Mouse (Mus musculus) cerebellum, adult 9-11 months (tissue): ENCODE measurements at regions not wholly inside any gene's neighbourhood (a gene's known extent, or its start where the extent isn't known, plus 50 kb on each side); places are given as distances from the start of the nearest gene placed in this dataset.
A peak's percentile ranks its signal among the peaks of the same experiment; 100 is the strongest.

Source experiments
- DNase-seq: peaks from one replicate; pipeline ENCODE4 v3.0.0; 2022

DNA sequence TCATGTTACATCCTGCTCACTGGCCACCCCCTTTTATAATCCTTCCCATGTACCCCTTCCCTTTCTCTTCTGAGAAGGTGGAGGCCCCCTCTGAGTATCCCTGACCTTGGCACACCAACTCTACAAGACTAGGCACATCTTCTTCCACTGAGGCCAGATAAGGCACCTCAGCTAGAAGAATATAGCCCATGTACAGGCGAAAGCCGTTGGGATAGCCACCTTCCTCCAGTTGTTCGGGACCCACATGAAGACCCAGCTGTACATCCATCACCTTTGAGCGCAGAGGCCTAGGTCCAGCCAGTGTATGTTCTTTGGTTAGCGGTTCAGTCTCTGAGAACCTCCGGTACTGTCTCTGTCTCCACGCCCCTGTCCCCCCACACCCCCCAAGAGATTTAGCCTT is 189.9 kb downstream of the Spry2 start:
- DNase-seq, result no peak

DNA sequence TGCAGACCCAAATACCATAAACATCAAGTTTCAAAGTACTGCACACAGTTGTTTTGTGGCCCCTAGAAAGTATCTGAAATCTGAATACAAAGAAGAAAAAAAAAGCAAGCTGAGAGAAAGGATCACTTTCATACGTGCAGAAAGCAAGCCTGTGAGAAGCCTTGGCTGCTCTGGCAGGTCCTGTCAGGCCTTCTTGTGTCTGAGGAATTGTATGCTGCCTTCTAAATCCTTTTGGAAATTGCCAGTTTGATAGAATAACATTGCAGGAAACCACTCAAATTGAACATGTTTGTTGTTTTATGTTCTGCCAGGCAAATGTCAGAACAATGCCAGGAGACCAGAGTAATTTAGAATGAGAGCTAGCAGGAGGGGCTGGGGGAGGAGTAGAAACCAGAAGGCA is 198.0 kb downstream of the Spry2 start:
- DNase-seq, result no peak

DNA sequence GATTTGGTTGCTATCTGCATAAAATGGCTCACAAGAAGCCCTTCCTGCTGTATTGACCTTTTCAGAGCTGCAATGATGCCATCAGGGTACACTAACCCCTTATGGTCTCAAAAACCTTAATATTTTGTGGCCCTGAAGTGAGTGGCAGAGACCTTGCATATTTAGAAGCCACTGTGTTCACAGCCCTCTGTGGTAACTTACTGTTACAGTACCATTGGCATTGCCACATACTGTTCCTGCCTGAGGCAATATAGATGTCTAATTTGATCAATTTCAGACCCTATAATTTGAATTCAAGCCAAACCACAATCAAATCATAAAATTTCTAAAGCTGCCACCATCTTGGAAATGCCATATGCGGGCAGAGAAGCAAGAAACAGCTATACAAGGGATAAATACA is 198.5 kb downstream of the Spry2 start:
- no peak for DNase-seq

GRCm38 (mm10) chr14:105697398-105697797 is 199.2 kb downstream of the Spry2 start:
- peak; percentile 91 for DNase-seq

DNA sequence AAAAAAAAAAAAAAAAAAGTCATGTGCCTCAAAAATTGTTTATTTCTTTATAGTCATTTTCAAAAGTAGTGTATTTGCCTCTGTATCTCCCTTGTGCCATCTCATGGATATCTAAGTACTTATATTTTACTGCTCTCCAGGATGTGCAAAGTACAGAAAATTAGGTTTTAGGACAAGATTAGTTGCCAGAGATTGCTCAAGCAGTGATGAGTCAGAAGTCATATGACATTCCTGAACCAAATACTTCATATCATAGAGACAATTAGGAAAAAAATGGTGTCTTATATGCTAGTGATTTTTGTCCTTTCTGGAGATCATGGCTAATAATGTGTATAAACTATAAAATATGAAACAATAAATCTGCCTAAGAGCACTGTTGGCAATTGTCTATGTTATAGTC is 201.7 kb downstream of the Spry2 start:
- DNase-seq, result no peak

DNA sequence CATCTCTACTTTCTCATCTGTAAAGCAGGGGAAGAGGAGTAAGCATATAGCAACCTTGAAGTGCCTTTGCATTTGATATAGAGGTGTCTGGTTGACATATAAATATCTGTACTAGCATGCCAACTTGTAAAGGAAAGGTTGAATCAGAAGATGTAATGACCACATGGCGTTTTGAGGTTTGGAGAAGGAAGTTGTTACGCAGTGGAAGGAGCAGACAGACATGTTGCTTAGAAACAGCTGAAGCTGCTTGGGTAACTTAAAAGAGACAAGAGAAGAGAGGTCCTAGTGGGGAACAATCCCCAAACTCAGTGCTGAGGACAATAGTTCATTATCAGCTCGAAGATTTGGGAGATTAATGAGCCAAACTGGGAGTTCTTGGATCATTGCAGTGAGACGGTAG is 202.9 kb downstream of the Spry2 start:
- no peak for DNase-seq

GRCm38 (mm10) chr14:105684826-105685465 is 211.7 kb downstream of the Spry2 start:
- no peak for DNase-seq

DNA sequence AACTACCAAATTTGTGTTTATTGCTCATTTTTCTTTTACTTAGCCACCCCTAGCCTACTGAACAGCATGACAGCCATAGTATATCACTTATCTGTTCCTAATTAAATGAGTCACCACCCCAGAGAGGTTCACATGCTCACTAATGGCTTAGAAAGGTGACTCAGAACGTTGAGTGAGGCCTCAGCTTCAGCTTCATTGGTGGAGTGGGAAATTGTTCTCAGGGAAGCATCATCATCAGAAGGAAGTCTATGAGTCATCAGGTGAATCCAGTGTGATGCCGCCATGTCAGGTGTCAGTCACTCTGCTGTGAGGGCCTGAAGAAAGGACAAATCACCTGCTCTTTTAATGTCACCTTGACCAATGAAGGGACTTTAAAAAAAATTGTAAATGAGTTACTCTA is 212.3 kb downstream of the Spry2 start:
- no peak for DNase-seq

DNA sequence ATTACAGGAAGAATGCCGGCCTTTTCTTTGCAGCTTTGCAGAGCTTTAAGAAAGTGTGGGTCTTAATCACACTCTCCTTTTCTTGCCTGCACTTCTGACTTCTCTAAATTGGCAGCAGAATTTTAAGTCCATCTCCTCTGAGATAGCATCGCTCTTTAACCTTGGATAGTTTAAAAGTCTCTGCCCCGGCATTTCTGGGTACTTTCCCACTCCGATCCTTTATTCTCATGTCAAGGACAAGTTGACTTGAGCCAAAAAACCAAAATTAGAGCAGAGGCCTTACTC is 220.0 kb downstream of the Spry2 start:
- DNase-seq, result peak; percentile 24

DNA sequence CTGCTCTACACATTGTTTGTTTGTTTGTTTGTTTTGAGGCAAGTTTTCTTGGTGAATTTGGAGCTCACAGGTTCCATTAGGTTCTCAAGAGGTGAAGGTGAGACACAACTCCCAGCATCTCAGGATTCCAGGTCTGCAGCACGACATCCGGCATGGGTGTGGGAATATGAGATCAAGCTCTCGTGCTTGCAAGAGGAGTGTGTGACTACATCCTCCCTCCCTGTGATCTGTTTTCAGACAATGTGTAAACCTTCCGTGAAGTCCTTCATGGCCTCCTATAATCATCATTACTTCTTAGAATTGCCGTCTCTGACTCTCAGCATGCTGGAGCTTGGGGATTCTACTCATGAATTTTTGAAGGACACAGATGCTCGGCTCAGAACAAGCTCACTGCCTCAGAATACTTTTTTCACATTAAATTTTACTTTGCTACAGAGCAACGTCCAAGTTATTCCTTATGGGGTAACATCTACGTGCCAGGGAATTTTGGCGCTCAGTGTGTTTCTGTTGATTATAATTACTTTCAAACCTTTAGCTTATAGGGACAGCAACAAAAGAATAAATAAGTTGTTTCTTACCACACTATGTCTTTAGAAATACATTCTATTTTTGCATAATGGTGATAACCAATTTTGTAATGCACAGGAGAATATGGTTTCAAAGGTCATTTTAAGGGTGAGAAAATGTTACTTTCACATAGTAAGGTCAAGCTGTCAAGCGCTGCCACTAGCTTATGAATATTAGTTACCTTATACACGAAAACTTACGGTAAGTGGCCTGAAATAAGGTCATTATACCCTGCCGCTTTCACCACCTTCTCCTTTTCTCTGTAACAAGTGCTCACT is 220.6 kb downstream of the Spry2 start:
- DNase-seq, result no peak

DNA sequence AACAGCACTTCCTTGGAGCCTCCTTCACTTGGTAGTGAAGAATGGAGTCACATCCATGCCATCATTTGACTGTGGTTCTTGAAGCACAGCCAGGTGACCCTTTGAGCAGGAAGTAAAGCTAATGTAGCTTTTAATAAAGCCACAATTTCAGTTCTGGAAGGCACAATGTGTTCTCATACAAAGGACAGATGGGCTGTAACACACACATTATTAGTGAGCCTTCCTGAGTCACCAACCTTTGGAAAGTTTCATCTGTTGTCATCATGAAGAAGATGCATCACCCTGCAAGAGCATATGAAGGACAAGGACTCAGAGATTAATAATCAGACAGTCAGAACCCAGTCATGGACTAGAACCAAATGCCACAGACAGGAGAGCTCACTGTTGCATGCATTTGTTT is 221.6 kb downstream of the Spry2 start:
- DNase-seq, result no peak

DNA sequence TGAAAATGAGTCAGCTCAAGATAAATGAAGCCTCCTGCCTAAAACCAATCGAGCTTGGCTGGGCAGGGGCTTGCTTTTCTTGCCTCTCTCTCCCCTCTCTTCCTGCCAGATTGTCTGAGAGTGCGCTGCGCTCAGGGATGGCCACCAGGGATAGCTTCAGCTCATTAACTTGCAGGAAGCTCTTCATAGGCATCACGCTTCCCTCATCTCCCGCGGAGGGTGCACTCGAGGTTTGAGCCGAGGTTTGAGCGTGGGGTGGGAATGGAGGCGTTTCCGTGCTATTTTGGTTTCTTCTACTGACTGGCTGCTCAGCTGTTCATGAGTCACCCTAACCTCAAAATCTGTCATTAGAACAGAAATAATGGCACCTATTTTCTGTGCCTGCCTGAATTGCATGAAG is 227.7 kb downstream of the Spry2 start:
- peak; percentile 80 for DNase-seq

DNA sequence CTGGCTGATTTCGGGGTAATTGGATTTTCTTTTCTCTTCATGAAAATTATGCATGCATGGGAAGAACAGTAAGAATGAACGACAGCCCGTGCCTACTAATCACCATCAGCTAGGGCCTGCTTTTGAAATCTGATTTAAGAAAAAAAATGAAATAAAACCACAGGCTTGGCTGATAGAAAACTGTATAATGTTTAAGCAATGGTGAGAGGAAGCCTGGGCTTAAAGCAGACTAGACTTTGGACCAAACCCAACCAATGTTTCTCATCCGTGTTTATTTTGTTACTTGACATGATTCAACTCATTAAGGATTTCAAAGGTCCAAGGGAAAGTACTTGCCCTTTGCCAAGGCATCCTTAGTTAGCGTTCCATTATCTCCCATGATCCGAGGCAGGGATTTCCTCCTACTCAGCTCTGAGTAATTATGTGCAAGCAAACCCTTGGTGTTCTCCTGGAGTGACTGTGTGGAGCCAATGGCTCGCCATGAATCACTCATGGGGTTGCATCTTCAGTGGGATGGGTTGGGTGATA is 231.9 kb downstream of the Spry2 start:
- no peak for DNase-seq

- no peak for DNase-seq
These were observed 233.1 kb downstream of the Spry2 start for GRCm38 (mm10) chr14:105663472-105663871.

DNA sequence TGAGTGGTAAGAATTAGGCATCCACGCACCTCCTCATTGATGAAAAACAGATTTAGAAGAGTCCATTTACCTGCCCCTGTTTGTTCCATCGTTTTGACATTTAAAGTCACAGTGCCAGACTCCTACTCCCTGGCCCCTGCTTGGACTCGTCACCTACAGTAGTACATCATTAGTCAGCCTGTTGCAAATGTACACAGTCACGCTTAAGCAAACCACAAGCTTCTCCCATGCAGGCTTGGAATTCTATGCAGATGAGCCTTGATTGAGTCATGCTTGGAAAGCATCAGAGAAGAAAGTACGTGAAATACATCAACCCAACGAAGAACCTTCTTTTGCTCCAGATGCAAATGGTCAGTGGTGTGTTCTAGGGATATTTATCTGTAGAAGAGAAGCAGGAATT is 233.8 kb downstream of the Spry2 start:
- DNase-seq, result no peak

GRCm38 (mm10) chr14:105658316-105658715 is 238.3 kb downstream of the Spry2 start:
- no peak for DNase-seq

DNA sequence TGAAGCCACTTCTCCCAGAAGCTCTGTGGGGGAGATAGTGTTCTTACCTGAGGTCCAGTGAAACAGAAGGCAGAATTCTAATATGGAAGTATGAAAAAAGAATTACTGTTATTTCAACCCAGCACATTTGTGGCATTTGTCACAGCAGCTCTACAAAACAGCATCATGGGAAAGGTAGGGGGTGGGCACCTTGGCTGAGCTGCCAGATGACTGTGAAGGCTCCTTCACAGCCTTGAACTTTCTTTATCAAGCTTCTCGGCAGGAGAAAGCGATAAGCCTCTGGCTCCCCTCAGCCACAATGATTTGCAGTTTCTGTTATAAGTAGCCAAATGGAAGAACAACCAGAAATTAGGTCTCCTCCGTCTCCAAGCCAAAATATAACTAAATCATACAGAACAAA is 249.5 kb downstream of the Spry2 start:
- DNase-seq, result no peak

DNA sequence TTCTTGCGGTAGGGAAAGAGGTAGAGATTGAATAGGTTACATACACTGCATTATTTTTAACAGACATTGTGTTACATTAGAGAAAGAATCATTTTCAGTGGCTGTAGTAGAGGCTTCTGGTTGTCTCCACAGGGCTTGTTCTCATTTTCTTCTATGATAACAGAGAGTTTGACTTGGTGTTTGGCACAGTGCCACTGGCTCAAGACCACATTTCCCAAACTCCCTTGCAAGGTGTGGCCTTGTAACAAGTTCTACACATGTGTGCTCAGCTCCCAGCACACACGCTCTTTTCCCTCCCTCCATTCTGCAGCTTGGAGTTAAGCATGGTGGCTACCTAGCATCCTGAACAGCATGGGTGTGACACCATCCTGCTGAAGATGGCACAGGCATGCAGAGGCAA is 252.2 kb downstream of the Spry2 start:
- no peak for DNase-seq

DNA sequence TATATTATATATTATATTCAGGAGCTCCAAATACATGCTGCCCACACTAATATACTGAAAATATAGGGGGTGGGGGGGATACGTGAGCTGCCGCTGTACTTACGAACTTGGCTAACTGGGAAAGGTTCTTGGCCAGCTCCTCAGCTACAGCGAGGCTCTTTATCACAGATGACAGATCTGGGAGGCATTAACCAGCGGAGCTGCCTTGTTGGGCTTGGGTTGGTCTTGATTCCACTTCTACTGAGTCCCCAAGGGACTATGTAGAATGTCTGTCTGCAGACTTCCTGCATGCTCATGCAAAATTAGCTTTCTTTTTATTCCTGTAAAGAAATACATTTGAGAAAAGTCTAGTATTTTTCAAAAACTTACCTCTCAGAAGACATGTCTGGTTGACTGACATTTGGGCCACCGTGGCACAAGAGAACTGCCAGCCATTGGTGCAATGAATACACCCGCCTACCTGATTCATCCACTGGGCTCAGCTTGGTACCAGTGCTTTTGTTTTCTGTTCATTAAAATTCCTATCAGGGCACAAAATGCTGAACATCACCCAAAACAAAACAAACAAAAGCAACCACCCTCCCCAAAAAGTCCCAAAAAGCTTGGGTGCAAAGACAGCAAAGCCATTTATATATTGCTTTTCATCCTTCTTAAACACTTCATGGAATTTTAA is 253.2 kb downstream of the Spry2 start:
- no peak for DNase-seq

- DNase-seq, result no peak
These were observed 264.3 kb downstream of the Spry2 start for GRCm38 (mm10) chr14:105632335-105632734.

DNA sequence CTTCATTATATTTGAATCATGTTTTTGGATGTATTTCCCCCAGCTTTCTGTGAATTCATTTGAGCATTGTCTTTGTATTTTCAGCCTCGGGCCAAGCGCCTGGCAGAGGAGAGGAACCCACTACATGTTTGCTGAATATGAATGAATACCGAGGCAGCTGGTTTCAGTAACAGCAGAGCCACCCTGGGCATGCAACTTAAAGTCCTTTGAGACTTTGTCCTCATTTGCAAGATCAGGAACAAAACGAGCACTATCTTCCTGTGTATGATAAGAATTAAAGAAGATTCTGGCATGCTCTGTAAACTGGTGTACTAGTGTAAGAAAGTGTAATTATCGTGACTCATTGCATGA is 265.0 kb downstream of the Spry2 start:
- DNase-seq, result no peak

DNA sequence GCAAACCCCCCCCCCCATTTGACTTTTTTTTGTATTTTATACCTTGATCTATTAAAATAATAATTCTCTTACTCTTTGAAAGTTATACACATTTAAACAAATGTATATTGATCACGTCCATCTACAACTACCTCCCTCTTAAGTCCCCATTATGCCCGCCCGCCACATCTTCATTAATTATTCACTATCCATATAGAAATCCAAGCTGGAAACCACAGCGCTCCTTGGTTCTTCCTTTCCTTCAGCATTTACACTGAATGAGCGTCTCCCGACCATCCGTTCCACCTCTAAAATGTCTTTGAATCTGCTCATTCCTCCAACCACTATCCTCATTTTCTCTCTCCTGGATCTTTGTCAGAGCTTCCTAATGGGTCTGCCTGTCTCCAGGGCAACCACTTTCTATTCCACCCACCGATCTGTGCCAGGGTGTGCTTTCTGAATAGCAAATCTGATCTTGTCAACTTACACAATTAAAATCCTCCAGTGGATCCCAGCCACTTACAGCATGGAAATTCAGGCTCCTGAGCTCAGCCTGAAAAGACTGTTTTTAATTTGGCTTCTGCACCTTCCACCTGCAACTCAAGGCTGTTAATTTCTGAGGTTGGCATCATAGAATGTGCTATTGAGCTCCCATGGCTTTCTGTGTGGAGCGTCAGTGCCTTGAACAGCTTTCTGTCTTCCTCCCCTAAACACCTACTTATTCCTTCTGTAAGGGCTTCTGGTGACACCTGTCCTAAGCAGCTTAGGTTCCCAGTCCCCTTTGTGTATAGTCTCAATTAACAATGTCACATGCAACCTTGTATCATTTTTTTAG is 265.5 kb downstream of the Spry2 start:
- DNase-seq, result peak; percentile 38

GRCm38 (mm10) chr14:105630444-105630843 is 266.2 kb downstream of the Spry2 start:
- no peak for DNase-seq
